Mouse (Mus musculus): ENCODE results near the gene Nectin3. TPM values are rescaled to one million over a fixed set of nuclear protein-coding genes. Genes with fewer than 3 reads are reported as not detected.
"Not testable (repeated sequence)": the region's sequence is repeated elsewhere in the genome, so short reads cannot be mapped to it uniquely, and the experiment has no call there.

Gene Nectin3
- polyA plus RNA-seq, 1 experiment from 2014 or later: 4.7 TPM

- no peak overlapping the region for H3K9ac ChIP-seq
- H3K9me3 ChIP-seq (replicated peaks): no peaks in the 10 kb centered on the region
- ATAC-seq (ENCODE audit: low read depth) (no peak), DNase-seq (no peak)
- H3K4me2 ChIP-seq: no peak overlapping the region
- no peaks in the 10 kb centered on the region for H3K27me3 ChIP-seq
- no peak overlapping the region for H3K27ac ChIP-seq
- no peak overlapping the region for H3K4me3 ChIP-seq (replicated peaks)
- 56% methylated on average over 6 of the region's 6 CpGs for WGBS (ENCODE audit: insufficient replicate concordance)
- no peaks in the 10 kb centered on the region for H3K36me3 ChIP-seq
- H3K4me1 ChIP-seq (replicated peaks): no peaks in the 10 kb centered on the region
These were observed 88.1 kb downstream of the Nectin3 start for GRCm38 (mm10) chr16:46410053-46410738.

- WGBS (ENCODE audit: insufficient replicate concordance): 84% methylated on average over 15 of the region's 15 CpGs
- H3K9me3 ChIP-seq (replicated peaks): no peaks in the 10 kb centered on the region
- no peak overlapping the region for H3K9ac ChIP-seq
- no peak overlapping the region for H3K4me3 ChIP-seq (replicated peaks)
- H3K27me3 ChIP-seq: no peaks in the 10 kb centered on the region
- ATAC-seq (ENCODE audit: low read depth) (no peak), DNase-seq (no peak)
- H3K27ac ChIP-seq: no peak overlapping the region
- no peak overlapping the region for H3K4me2 ChIP-seq
- H3K36me3 ChIP-seq: no peaks in the 10 kb centered on the region
- H3K4me1 ChIP-seq (replicated peaks): no peaks in the 10 kb centered on the region
These were observed 90.3 kb downstream of the Nectin3 start for GRCm38 (mm10) chr16:46407997-46408396.

DNA sequence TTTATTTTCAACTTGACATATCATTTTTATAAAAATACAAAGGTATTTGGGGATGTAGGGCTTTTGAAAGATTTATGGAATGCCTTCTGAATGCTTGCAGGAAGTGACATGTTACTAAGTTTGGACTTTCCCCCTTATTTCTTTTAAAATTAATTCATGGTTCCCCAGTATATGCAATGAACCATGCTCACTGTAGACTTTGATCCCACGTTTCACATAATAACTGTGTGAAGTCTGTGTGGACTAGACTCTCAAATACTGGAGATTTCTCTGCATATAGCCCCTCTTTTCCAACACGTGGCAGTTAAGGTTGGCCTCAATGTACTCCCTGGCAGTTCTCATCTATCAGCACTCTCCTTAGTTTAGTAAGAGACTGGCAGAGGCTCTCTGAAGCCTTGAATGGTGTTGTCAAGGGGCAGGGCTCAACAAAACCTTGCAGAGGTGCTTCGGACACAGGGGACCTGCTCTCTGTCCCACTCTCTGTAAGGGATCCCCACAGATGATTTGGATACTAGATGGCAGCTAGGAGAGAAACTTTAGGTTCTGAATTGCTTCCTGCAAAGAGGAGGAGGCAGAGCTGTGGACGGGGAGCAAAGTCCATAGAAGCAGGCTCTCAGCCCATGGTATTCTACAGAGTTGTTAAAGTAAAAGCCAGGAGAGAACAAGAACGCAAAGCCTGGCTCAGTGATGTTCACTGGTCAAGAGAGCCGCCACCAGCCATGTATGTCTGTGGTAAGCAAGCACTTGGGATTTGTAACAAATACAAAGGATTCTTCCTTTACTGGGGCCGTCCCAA, 91.3 kb downstream of the Nectin3 start:
- WGBS (ENCODE audit: insufficient replicate concordance): 66% methylated on average over 7 of the region's 7 CpGs
- no peaks in the 10 kb centered on the region for H3K36me3 ChIP-seq
- no peak overlapping the region for H3K9ac ChIP-seq
- no peak overlapping the region for H3K4me2 ChIP-seq
- no peak for DNase-seq
- no peaks in the 10 kb centered on the region for H3K4me1 ChIP-seq (replicated peaks)
- no peak overlapping the region for H3K4me3 ChIP-seq (replicated peaks)
- H3K27me3 ChIP-seq: no peaks in the 10 kb centered on the region
- H3K9me3 ChIP-seq (replicated peaks): no peaks in the 10 kb centered on the region
- no peak for ATAC-seq (ENCODE audit: low read depth)
- H3K27ac ChIP-seq: no peak overlapping the region

DNA sequence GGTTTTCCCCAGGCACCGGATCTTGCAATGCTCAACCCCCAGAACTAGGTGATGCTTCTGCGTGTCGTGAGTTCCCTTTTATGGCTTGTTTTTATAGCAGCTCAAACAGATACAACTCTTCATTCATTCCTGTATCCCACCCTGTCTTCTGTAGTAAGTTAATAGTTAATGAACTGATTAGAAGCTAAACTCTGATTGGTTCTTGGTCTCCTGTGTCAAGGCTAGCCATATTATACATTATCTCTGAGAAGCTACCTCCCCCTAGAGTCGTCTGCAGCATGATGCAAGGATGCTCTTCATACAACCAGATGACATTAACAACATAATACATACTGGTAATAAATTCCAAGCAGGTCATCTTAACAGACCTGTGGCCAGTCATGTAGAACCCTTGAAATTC, 100.4 kb downstream of the Nectin3 start:
- Histone ChIP-seq H3K27ac (no peak overlapping the region), H3K27me3 (no peaks in the 10 kb centered on the region), H3K36me3 (no peaks in the 10 kb centered on the region), H3K9ac (no peak overlapping the region), H3K4me3 (replicated peaks) (no peak overlapping the region), H3K4me1 (replicated peaks) (no peaks in the 10 kb centered on the region), H3K4me2 (no peak overlapping the region), H3K9me3 (replicated peaks) (no peaks in the 10 kb centered on the region)
- ATAC-seq (ENCODE audit: low read depth) (no peak), DNase-seq (no peak)
- 70% methylated on average over 4 of the region's 4 CpGs for WGBS (ENCODE audit: insufficient replicate concordance)

GRCm38 (mm10) chr16:46389415-46390033, 108.8 kb downstream of the Nectin3 start:
- Histone ChIP-seq H3K4me2 (no peak overlapping the region), H3K9me3 (replicated peaks) (no peaks in the 10 kb centered on the region), H3K4me1 (replicated peaks) (no peaks in the 10 kb centered on the region), H3K27ac (no peak overlapping the region), H3K4me3 (replicated peaks) (no peak overlapping the region), H3K36me3 (no peaks in the 10 kb centered on the region), H3K9ac (no peak overlapping the region), H3K27me3 (no peaks in the 10 kb centered on the region)
- 68% methylated on average over 6 of the region's 6 CpGs for WGBS (ENCODE audit: insufficient replicate concordance)
- no peak for ATAC-seq (ENCODE audit: low read depth)
- DNase-seq: no peak

GRCm38 (mm10) chr16:46388527-46389414, 109.6 kb downstream of the Nectin3 start:
- Histone ChIP-seq H3K4me2 (no peak overlapping the region), H3K4me1 (replicated peaks) (no peaks in the 10 kb centered on the region), H3K9ac (no peak overlapping the region), H3K27ac (no peak overlapping the region), H3K9me3 (replicated peaks) (no peaks in the 10 kb centered on the region), H3K27me3 (no peaks in the 10 kb centered on the region), H3K4me3 (replicated peaks) (no peak overlapping the region), H3K36me3 (no peaks in the 10 kb centered on the region)
- DNase-seq (no peak), ATAC-seq (ENCODE audit: low read depth) (no peak)
- WGBS (ENCODE audit: insufficient replicate concordance): 51% methylated on average over 11 of the region's 11 CpGs

- no peak overlapping the region for H3K27ac ChIP-seq
- ATAC-seq (ENCODE audit: low read depth) (no peak), DNase-seq (no peak)
- 59% methylated on average over 5 of the region's 5 CpGs for WGBS (ENCODE audit: insufficient replicate concordance)
- no peaks in the 10 kb centered on the region for H3K36me3 ChIP-seq
- no peak overlapping the region for H3K4me2 ChIP-seq
- no peak overlapping the region for H3K4me3 ChIP-seq (replicated peaks)
- no peak overlapping the region for H3K9ac ChIP-seq
- H3K4me1 ChIP-seq (replicated peaks): no peaks in the 10 kb centered on the region
- no peaks in the 10 kb centered on the region for H3K27me3 ChIP-seq
- no peaks in the 10 kb centered on the region for H3K9me3 ChIP-seq (replicated peaks)
These were observed 114.0 kb downstream of the Nectin3 start for GRCm38 (mm10) chr16:46384279-46384678.

DNA sequence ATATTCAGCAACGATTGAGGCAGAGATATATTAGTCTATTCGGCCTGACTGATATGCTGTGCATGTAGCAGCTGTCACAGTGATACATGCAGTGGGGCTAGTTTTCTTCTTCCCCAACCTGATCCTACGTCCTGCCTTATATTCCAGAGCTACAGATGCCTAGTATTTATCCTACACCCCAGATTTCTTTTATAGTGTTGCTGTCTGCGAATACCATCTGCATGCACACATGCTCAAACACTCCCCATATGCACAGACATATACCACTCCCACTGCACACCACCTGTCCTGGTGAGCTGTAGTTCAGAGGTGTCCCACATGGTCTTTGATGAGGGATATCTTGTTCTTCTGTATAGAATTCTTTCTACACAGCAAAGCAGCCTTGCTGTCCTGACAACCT, 115.0 kb downstream of the Nectin3 start:
- Histone ChIP-seq H3K4me3 (replicated peaks) (no peak overlapping the region), H3K36me3 (no peaks in the 10 kb centered on the region), H3K4me1 (replicated peaks) (no peaks in the 10 kb centered on the region), H3K27ac (no peak overlapping the region), H3K27me3 (no peaks in the 10 kb centered on the region), H3K9me3 (replicated peaks) (no peaks in the 10 kb centered on the region), H3K9ac (no peak overlapping the region), H3K4me2 (no peak overlapping the region)
- DNase-seq: no peak
- ATAC-seq (ENCODE audit: low read depth): no peak
- 68% methylated on average over 4 of the region's 4 CpGs for WGBS (ENCODE audit: insufficient replicate concordance)

DNA sequence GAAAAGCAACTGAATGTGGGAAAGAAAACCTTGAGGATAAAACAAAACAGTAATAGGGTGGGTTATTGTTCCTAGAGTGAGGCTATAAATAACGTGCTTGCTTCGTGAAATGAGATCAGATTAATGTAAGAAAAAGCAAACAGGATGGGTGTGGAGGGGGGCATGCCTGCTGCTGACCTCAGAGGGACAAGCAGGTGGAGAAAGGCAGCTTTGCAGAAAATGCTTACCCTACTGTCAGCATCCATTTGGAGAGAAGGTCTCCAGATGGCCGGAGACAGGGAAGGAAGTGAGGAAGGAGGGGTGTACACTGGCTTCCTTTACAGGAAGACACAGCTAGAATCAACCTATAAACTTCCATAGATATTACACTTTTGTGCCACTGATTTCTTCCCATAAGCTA, 121.8 kb downstream of the Nectin3 start:
- DNase-seq: no peak
- Histone ChIP-seq H3K4me2 (no peak overlapping the region), H3K27me3 (no peaks in the 10 kb centered on the region), H3K9me3 (replicated peaks) (no peaks in the 10 kb centered on the region), H3K4me3 (replicated peaks) (no peak overlapping the region), H3K27ac (no peak overlapping the region), H3K9ac (no peak overlapping the region), H3K4me1 (replicated peaks) (no peaks in the 10 kb centered on the region), H3K36me3 (no peaks in the 10 kb centered on the region)
- ATAC-seq (ENCODE audit: low read depth): no peak
- 32% methylated on average over 3 of the region's 3 CpGs for WGBS (ENCODE audit: insufficient replicate concordance)

DNA sequence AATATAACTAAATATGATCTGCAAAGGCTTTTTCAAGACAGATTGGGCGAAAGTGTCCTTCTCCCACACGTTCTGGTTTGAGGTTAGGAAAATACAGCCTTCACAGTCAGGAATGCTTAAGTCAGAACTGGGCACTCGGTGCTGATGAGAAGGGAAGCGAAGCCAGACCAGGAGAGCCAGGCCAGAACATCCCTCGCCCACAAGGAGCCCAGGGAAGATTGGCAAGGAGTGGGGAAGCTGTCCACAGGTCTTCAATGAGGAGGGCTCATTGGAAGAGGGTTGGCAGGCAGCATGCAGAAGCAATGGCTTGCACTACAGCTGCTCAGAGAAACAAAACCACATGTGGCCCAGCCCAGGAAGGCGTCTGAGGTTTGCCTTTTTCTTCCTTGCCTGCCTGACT, 136.3 kb downstream of the Nectin3 start:
- Histone ChIP-seq H3K4me3 (replicated peaks) (no peak overlapping the region), H3K4me2 (no peak overlapping the region), H3K27me3 (no peaks in the 10 kb centered on the region), H3K36me3 (no peaks in the 10 kb centered on the region), H3K27ac (no peak overlapping the region), H3K9me3 (replicated peaks) (no peaks in the 10 kb centered on the region), H3K4me1 (replicated peaks) (no peaks in the 10 kb centered on the region), H3K9ac (no peak overlapping the region)
- WGBS (ENCODE audit: insufficient replicate concordance): 52% methylated on average over 6 of the region's 6 CpGs
- no peak for DNase-seq
- no peak for ATAC-seq (ENCODE audit: low read depth)

DNA sequence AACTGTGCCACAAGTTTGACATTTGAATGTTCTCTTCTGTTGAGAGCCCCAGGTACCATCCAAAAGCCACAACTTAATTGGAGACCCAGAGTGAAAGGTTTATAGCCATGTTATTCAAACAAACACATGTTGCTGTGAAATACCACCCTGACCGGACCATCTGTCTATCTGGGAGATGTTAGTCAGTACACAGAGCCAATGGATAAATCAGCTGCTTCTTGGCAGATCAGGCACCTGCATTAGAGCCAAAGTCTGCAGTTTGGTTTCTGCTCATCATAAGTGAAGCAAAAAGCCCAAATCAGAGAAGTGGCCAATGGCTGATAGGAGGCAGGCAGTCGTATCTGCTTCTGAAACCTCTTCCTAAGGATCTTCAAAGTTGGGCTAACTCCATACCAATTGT, 140.7 kb downstream of the Nectin3 start:
- not testable (repeated sequence) for H3K4me3 ChIP-seq (replicated peaks); H3K36me3 ChIP-seq; H3K9ac ChIP-seq; H3K27ac ChIP-seq; DNase-seq; H3K4me2 ChIP-seq; ATAC-seq (ENCODE audit: low read depth); H3K9me3 ChIP-seq (replicated peaks); H3K27me3 ChIP-seq; H3K4me1 ChIP-seq (replicated peaks)
- WGBS (ENCODE audit: insufficient replicate concordance): 66% methylated on average over 2 of the region's 2 CpGs

Data from liver, embryonic 13.5 days (tissue).